8 mouse cellular contexts compared by ENCODE assay signal in genomic region chr9:65579781-65580371, GRCm38 (mm10). TPM values are rescaled to one million over a fixed set of nuclear protein-coding genes. Genes with fewer than 3 reads are reported as not detected.
A peak's percentile ranks its signal among the peaks of the same experiment; 100 is the strongest.
DNase-seq lines count a peak whose midpoint lies in the region; ATAC-seq and TF ChIP-seq lines count a peak whose summit lies in the region.

Plekho2 (minus strand) TSS chr9:65580040.

- H3K27ac ChIP-seq in ES-E14 (ENCODE audit: insufficient read depth, low read depth, low read length, poor library complexity, severe bottlenecking), result no peak within 1 kb of the TSS; the same call in 1 of the 2 replicates
- peak within 1 kb of the TSS; percentile 71 for H3K27ac ChIP-seq in forebrain, embryonic 15.5 days (replicated peaks)
- H3K27ac ChIP-seq in layer of hippocampus, adult 2 months, result peak within 1 kb of the TSS; percentile 89
- peak within 1 kb of the TSS; percentile 82 for H3K27ac ChIP-seq in lung, embryonic 15.5 days

- H3K4me3 ChIP-seq in ES-E14 (ENCODE audit: insufficient read depth in 1 of 2, low read depth in 1 of 2, low read length in 2 of 2, poor library complexity in 1 of 2, severe bottlenecking in 1 of 2), result peak within 1 kb of the TSS; percentile 80 to 99
- H3K4me3 ChIP-seq in forebrain, embryonic 15.5 days, result peak within 1 kb of the TSS; percentile 50
- H3K4me3 ChIP-seq in layer of hippocampus, adult 2 months, result peak within 1 kb of the TSS; percentile 62
- peak within 1 kb of the TSS; percentile 71 for H3K4me3 ChIP-seq in lung, embryonic 15.5 days

- H3K4me1 ChIP-seq in ES-E14 (ENCODE audit: control insufficient read depth in 2 of 2, insufficient read depth in 2 of 2, low read length in 2 of 2, poor library complexity in 1 of 2), result peaks cover under 1 to 4% of the 10 kb centered on the region in 2 experiments; a peak in 2 of 4 replicates
- H3K4me1 ChIP-seq in forebrain, embryonic 15.5 days, result peaks cover 22% of the 10 kb centered on the region
- H3K4me1 ChIP-seq in lung, embryonic 15.5 days, result peaks cover 55% of the 10 kb centered on the region

- peak; percentile 93 for DNase-seq in ES-E14 (ENCODE audit: low read depth, low spot score)
- DNase-seq in cerebellum, adult 11 months, result peak; percentile 63
- peak; percentile 90 for DNase-seq in heart, postnatal 25 days (ENCODE audit: low spot score)
- peak; percentile 74 to 86 for DNase-seq in layer of hippocampus, adult 2 months (ENCODE audit: low spot score in 2 of 2)
- DNase-seq in ovary, adult 18-20 months (ENCODE audit: low spot score), result peak; percentile 93
- DNase-seq in thymus, postnatal 0 days (ENCODE audit: low spot score), result peak; percentile 96

- intact Hi-C loops in heart, postnatal 25 days (cut with DNase I), result loop anchor here (5.0 to 10.0 kb wide), 2 partner anchors 118 to 145 kb away; partner anchors contain the start of genes Mtfmt and Spg21

- H3K9ac ChIP-seq in ES-E14 (ENCODE audit: insufficient read depth, low read depth, low read length, poor library complexity, severe bottlenecking), result peak within 1 kb of the TSS; percentile 72
- H3K9ac ChIP-seq in forebrain, embryonic 15.5 days (replicated peaks), result peak within 1 kb of the TSS; percentile 50
- peak within 1 kb of the TSS; percentile 77 for H3K9ac ChIP-seq in lung, embryonic 15.5 days

- H3K27me3 ChIP-seq in forebrain, embryonic 15.5 days, result no peaks in the 10 kb centered on the region
- no peaks in the 10 kb centered on the region for H3K27me3 ChIP-seq in lung, embryonic 15.5 days

- in situ Hi-C loops in ES-E14 (cut with MboI; ENCODE audit: low sequenced_read_pairs in 2 of 2, unreplicated experiment in 2 of 2), result no loop called here

- ATAC-seq in forebrain, embryonic 15.5 days (replicated peaks), result peak; percentile 94
- ATAC-seq in lung, embryonic 15.5 days (ENCODE audit: borderline replicate concordance, extremely low read depth, low FRiP score, low TSS enrichment), result peak; percentile 95

- H3K36me3 ChIP-seq in ES-E14 (ENCODE audit: control insufficient read depth, insufficient read depth, low read length, poor library complexity, severe bottlenecking), result no peaks in the 10 kb centered on the region
- H3K36me3 ChIP-seq in forebrain, embryonic 15.5 days, result no peaks in the 10 kb centered on the region
- H3K36me3 ChIP-seq in lung, embryonic 15.5 days, result no peaks in the 10 kb centered on the region

- no peaks in the 10 kb centered on the region for H3K9me3 ChIP-seq in ES-E14 (ENCODE audit: control insufficient read depth, insufficient read depth, low read depth, low read length)
- H3K9me3 ChIP-seq in forebrain, embryonic 15.5 days, result no peaks in the 10 kb centered on the region
- H3K9me3 ChIP-seq in lung, embryonic 15.5 days, result no peaks in the 10 kb centered on the region

- TF ChIP-seq CTCF in layer of hippocampus, adult 2 months (conservative IDR thresholded peaks at IDR 0.05), result no peak

- under 1% methylated on average over 43 of the region's 45 CpGs for WGBS in forebrain, embryonic 15.5 days
- 0% methylated on average over 40 of the region's 45 CpGs for WGBS in lung, embryonic 15.5 days

- peak within 1 kb of the TSS; percentile 59 for H3K4me2 ChIP-seq in forebrain, embryonic 15.5 days (replicated peaks)
- peak within 1 kb of the TSS; percentile 82 for H3K4me2 ChIP-seq in lung, embryonic 15.5 days

TF ChIP-seq in ES-E14, 5 proteins besides CTCF, POLR2A, EP300 and RAD21:
- no peak for TF ChIP-seq CHD2 (IDR thresholded peaks at IDR 0.05; ENCODE audit: low read depth, low read length)
- TF ChIP-seq ZC3H11A (IDR thresholded peaks at IDR 0.05; ENCODE audit: borderline replicate concordance, low read depth, low read length), result no peak
- no peak for TF ChIP-seq ZNF384 (IDR thresholded peaks at IDR 0.05; ENCODE audit: low read depth, low read length)
- no peak for TF ChIP-seq MAFK (IDR thresholded peaks at IDR 0.05; ENCODE audit: insufficient read depth, low read depth, low read length)
- TF ChIP-seq HCFC1 (IDR thresholded peaks at IDR 0.05; ENCODE audit: borderline replicate concordance, insufficient read depth, low read length), result no peak

RNA-seq across cellular contexts. Expression of gene Plekho2, which starts in this region (rescaled TPM):
- 3.4 and 5.4 TPM in 2 replicates for total RNA-seq in ES-E14 (2012; rRNA removed)
- polyA plus RNA-seq in forebrain, embryonic 15.5 days (2015; fragmentation: Nextera tagmentation; extraction: Ambion mirVana), result 5.1 and 5.2 TPM in 2 replicates
- 10 to 100 TPM; 12.9 to 13.2 TPM for total RNA-seq in heart, postnatal 25 days (2021)
- total RNA-seq in layer of hippocampus, adult 2 months (2021), result 10 to 100 TPM; 12.0 to 14.5 TPM
- polyA plus RNA-seq in lung, embryonic 15.5 days (2015; fragmentation: Nextera tagmentation; extraction: Ambion mirVana), result 21.7 TPM in 2 replicates
- 12.2 and 14.9 TPM in 2 replicates for polyA plus RNA-seq in thymus, postnatal 0 days (2015; fragmentation: Nextera tagmentation; extraction: Ambion mirVana)
